Mouse (Mus musculus): ENCODE results near the gene Olfr698.
"Not testable (repeated sequence)": the region's sequence is repeated elsewhere in the genome, so short reads cannot be mapped to it uniquely, and the experiment has no call there.

Gene Olfr698

DNA sequence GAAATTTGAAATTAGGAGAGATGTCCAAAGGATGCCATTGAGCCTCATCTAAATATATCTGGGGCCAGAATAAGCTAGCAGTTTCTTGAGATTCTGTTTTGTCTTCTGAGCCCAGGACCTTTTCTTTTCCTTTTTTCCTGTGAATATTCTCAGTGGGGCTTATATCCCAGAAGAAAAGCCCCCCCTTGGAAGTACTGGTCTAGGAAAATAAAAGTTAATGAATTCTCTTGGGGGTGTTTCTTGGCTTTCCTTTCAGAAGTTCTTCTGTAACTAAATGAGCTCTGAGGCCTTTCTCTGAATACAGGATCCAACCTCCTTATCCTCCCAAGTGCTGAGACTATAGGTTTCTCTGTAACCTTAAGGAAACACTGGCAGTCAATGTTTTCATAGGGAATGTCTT, at the start of gene Olfr698:
Olfr698 (minus strand) TSS at position 101 of the 400 bp plus-strand sequence.
- no peak for DNase-seq (ENCODE audit: low spot score)

- DNase-seq (ENCODE audit: low spot score), result no peak
These were observed 37.9 kb upstream of the Olfr698 start, which contains the start of gene Olfr699 for GRCm38 (mm10) chr7:106793098-106793497. TSS of gene Olfr699 (minus strand) at chr7:106793198.

GRCm38 (mm10) chr7:106788330-106788729, 33.1 kb upstream of the Olfr698 start:
- no peak for DNase-seq (ENCODE audit: low spot score)

GRCm38 (mm10) chr7:106761008-106761407, 5.8 kb upstream of the Olfr698 start:
- DNase-seq (ENCODE audit: low spot score), result not testable (repeated sequence)

GRCm38 (mm10) chr7:106758800-106759199, 3.6 kb upstream of the Olfr698 start:
- DNase-seq (ENCODE audit: low spot score), result no peak

GRCm38 (mm10) chr7:106745811-106746210, 9.4 kb downstream of the Olfr698 start:
- no peak for DNase-seq (ENCODE audit: low spot score)

DNA sequence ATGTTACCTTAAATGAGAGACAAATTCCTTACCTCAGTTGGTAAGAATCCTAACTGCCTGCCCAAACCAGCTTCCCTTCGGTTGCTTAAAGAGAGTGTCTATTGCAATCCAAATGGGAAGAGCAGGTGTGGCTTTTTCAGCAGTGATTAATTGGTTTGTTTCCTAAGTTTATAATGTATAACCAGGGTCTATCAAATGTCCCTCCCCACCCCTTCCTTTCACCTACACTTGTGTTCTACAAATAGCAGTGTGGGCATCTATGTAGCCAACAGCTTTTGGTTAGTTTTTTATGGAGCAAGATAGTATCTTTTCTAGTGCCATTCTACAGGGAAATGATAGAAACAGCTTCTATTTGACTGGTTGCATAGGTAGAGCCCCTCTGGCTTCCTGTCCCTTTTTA, 12.9 kb downstream of the Olfr698 start, which contains the start of gene Olfr697:
Olfr697 (minus strand) TSS at position 101 of the 400 bp plus-strand sequence.
- DNase-seq (ENCODE audit: low spot score), result no peak

DNA sequence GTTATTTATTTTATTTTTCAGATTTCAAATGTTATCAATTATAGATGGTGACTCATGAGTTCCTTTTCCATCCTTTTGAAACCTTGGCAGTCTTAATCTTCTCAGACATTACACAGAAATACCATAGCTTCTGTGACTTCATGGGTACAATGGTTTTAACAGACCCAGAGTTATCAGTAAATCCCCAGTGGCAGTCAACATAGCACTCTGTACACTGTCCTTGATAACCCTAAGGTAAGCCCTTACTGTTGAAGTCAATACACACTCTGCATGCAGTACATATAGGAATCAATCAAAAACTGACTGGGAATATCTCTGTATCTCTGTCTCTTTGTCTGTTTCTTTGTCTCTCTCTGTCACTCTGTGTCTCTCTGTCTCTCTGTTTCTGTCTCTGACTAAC, 18.2 kb downstream of the Olfr698 start:
- no peak for DNase-seq (ENCODE audit: low spot score)

- DNase-seq (ENCODE audit: low spot score), result no peak
These were observed 21.5 kb downstream of the Olfr698 start for GRCm38 (mm10) chr7:106733717-106734116.

DNA sequence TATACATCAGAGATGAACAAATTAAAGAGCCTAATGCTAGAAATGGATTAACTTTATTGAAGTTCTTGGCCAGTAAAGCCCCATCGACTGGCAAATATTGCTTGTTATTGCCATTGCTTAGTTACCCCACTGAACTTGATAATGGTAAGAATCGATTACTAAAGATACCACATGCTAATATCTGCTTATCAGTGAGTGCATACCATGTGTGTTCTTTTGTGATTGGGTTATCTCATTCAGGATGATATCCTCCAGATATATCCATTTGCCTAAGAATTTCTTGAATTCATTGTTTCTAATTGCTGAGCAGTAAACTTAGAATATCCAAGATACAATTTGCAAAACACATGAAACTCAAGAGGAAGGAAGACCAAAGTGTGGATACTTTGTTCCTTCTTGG, 29.5 kb downstream of the Olfr698 start:
- DNase-seq (ENCODE audit: low spot score), result not testable (repeated sequence)

DNA sequence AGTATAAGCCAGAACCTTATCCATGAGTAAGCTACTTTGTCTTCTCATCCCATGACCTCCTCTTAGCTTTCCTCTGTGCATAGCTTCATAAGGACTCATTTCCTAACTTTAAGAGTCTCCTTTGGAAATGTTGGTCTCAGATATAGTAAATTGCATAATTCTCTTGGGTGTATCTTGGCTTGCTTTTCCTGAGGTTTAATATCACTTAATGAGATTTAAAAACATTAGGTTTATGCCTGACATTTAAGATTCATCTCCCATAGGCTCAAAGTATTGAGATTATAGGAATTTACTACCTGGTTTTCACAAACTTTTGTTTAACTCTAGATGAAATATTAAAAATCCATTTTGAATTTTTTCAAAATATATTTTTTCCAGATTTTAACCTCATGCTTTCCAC, 38.9 kb downstream of the Olfr698 start, which contains the start of gene Olfr695:
Olfr695 (minus strand) TSS at position 101 of the 400 bp plus-strand sequence.
- no peak for DNase-seq (ENCODE audit: low spot score)

GRCm38 (mm10) chr7:106711463-106711862, 43.7 kb downstream of the Olfr698 start:
- no peak for DNase-seq (ENCODE audit: low spot score)

GRCm38 (mm10) chr7:106707705-106708104, 47.5 kb downstream of the Olfr698 start:
- not testable (repeated sequence) for DNase-seq (ENCODE audit: low spot score)
